Mouse (Mus musculus) lung, postnatal 0 days (tissue): ENCODE results near the gene Arf1. TPM values are rescaled to one million over a fixed set of nuclear protein-coding genes. Genes with fewer than 3 reads are reported as not detected.

Source experiments
- ATAC-seq: fragments of 200-750 bp; cut with Nextera tagmentation; 2 replicates; pipeline ENCODE4 v1.8.0; 2017; ENCODE audit warnings: moderate library complexity
- DNase-seq: peaks from one replicate; pipeline ENCODE4 v3.0.0-alpha.2; 2016; ENCODE audit warnings: low spot score
- H3K27ac ChIP-seq: fragments of 300-500 bp; sonication (generic); 2 replicates; pipeline ENCODE4 v1.5.1; 2014; ENCODE audit warnings: antibody characterized with exemption, mild to moderate bottlenecking, low read length, mixed read lengths
- H3K27me3 ChIP-seq: fragments of 300-500 bp; sonication (generic); replicated peaks from 2 replicates; pipeline ENCODE4 v1.6.1; 2014; ENCODE audit warnings: low read length, mixed read lengths; ENCODE audit not compliant: insufficient read depth
- H3K36me3 ChIP-seq: fragments of 300-500 bp; sonication (generic); 2 replicates; pipeline ENCODE4 v1.6.1; 2014; ENCODE audit warnings: low read length, mixed read lengths; ENCODE audit not compliant: insufficient read depth
- H3K4me1 ChIP-seq: fragments of 300-500 bp; sonication (generic); 2 replicates; pipeline ENCODE4 v1.6.1; 2014; ENCODE audit warnings: antibody characterized with exemption, low read depth, low read length, mixed read lengths; ENCODE audit not compliant: insufficient read depth
- H3K4me2 ChIP-seq: fragments of 300-500 bp; sonication (generic); replicated peaks from 2 replicates; pipeline ENCODE4 v1.6.1; 2014; ENCODE audit warnings: low read depth, mild to moderate bottlenecking, low read length, moderate library complexity, mixed read lengths
- H3K4me3 ChIP-seq: fragments of 300-500 bp; sonication (generic); 2 replicates; pipeline ENCODE4 v1.5.1; 2014; ENCODE audit warnings: low read depth, low read length
- H3K9ac ChIP-seq: fragments of 300-500 bp; sonication (generic); replicated peaks from 2 replicates; pipeline ENCODE4 v1.6.1; 2014; ENCODE audit warnings: low read depth, mild to moderate bottlenecking
- H3K9me3 ChIP-seq: fragments of 300-500 bp; sonication (generic); 2 replicates; pipeline ENCODE4 v1.6.1; 2016; ENCODE audit warnings: low read length, mixed read lengths
- CTCF ChIP-seq: IDR thresholded peaks from 2 replicates; pipeline ENCODE4 v1.5.1; 2016; ENCODE audit warnings: antibody characterized with exemption, mild to moderate bottlenecking
- EP300 ChIP-seq: IDR thresholded peaks from 2 replicates; pipeline ENCODE4 v1.6.1; 2016; ENCODE audit warnings: antibody characterized with exemption, mild to moderate bottlenecking, control low read depth
- WGBS: fragments of 180-500 bp; shearing (Covaris S2); extraction: QIAGEN DNeasy Blood & Tissue Kit; methylation state at CpG from one replicate; pipeline ENCODE4 v1.1.7; 2014; 5-methylcytosine and 5-hydroxymethylcytosine counted together
- polyA plus RNA-seq: library from polyadenylated mRNA; unstranded; fragments of >200 nt; fragmentation: Nextera tagmentation; extraction: Ambion mirVana; gene quantifications from 2 replicates; pipeline ENCODE4 v1.2.1, GENCODE M21; 2015

The Arf1 gene
- polyA plus RNA-seq, 1 experiment from 2014 or later = 647 TPM

DNA sequence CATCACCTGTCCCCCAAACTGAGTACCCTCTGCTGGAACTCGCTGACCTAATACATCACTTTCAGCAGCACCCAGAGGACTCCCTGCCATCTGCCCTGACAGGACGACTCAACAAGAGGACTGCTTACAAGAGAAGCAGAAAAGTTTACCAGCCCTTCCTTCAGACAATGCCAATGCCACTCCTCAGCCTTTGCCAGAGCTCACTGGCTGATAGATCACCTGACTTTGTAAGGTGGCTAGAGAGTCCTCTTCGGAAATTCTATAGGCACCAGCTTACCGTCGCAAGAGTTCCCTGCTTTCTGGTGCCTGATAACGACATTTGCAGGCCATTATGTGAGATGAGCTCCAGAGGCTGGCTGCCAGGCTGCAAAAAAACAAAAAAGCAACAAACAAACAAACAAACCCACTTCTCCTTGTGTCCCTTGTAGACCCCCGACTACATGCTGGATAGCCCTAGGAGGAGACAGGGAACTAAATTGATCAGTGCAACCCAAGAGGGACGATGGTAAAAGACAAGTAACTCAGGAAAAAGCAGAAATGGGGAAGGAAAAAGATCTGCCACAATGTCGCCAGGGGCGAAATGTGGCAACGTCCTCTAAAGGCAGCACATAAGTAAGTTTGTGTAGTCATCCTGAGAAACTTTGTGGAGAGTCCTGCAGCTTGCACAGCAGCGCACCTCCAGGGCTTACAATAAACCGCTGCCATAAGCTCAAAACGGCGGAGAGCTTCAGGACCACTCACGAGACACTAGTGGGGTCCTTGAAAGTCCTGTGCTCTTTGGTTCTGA lies 26.7 kb downstream of the Arf1 start:
- peak overlapping the region; percentile 85 for H3K4me3 ChIP-seq
- peak overlapping the region; percentile 80 for H3K4me2 ChIP-seq
- H3K36me3 ChIP-seq = 0 out of 2 replicates have a peak, but pooled peaks cover 12% of the 10 kb centered on the region
- DNase-seq (no peak), ATAC-seq (peak; percentile 23)
- H3K27ac ChIP-seq = peak overlapping the region; percentile 87
- peak overlapping the region; percentile 77 for H3K9ac ChIP-seq
- H3K4me1 ChIP-seq = peaks cover 5% of the 10 kb centered on the region; the same call in 1 of the 2 replicates
- H3K9me3 ChIP-seq = no peaks in the 10 kb centered on the region
- H3K27me3 ChIP-seq = no peaks in the 10 kb centered on the region
- WGBS = 20% methylated on average over 16 of the region's 16 CpGs
- no peak for TF ChIP-seq CTCF
- no peak for TF ChIP-seq EP300

DNA sequence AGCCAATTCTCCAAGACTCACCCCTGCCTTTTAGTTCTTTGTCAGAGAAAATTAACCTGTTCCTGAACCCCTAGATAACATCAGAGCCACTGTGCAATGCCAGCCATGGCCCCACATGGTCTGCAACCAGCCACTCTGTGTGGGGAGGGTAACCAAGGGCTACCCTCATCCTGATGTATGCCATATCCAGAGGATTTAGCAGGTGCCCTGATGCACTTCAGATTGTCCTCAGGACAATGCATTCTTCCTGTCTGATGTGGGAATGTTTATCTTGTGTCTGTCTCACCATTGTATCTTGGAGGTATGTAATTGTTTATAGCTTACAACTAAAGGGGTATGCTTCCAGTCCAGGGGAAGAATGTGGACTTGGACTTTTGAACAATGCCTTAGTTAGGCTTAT lies 31.8 kb downstream of the Arf1 start:
- Histone ChIP-seq H3K9me3 (no peaks in the 10 kb centered on the region), H3K4me3 (no peak overlapping the region), H3K4me2 (no peak overlapping the region), H3K27ac (peak overlapping the region; percentile 68; the same call in 1 of the 2 replicates), H3K4me1 (no peaks in the 10 kb centered on the region), H3K36me3 (0 out of 2 replicates have a peak, but pooled peaks cover 8% of the 10 kb centered on the region), H3K9ac (no peak overlapping the region), H3K27me3 (no peaks in the 10 kb centered on the region)
- peak; percentile 63 for ATAC-seq
- TF ChIP-seq CTCF = no peak
- TF ChIP-seq EP300 = peak; percentile 99
- peak; percentile 64 for DNase-seq

DNA sequence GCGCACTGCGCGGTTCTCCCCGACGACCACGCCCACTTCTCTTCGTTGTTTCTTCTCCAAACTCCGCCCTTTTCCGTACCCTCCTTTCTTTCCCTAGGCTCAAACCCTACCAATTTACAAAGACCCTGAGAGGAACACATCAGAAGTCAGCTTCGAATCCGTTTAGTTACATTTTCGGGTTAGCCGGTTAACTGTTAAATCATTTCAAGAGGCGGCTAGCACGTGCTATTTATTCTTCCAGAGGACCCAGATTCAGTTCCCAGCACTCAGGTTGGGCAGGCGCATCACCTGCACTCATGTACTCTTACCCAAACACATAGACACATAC lies 36.0 kb downstream of the Arf1 start, which contains the start of gene Guk1:
TSS of gene Guk1 (minus strand) at position 154 of the 328 bp plus-strand sequence.
- H3K4me3 ChIP-seq = peak within 1 kb of the TSS; percentile 61
- H3K36me3 ChIP-seq = no peaks in the 10 kb centered on the region
- H3K27ac ChIP-seq = peak within 1 kb of the TSS; percentile 93
- TF ChIP-seq EP300 (peak; percentile 57; the same call in 1 of the 2 replicates), CTCF (no peak)
- 6% methylated on average over 10 of the region's 16 CpGs for WGBS
- ATAC-seq (no peak), DNase-seq (no peak)
- no peaks in the 10 kb centered on the region for H3K27me3 ChIP-seq
- H3K4me2 ChIP-seq = peak within 1 kb of the TSS; percentile 81
- H3K9me3 ChIP-seq = no peaks in the 10 kb centered on the region
- H3K4me1 ChIP-seq = peaks cover 4% of the 10 kb centered on the region; the same call in 1 of the 2 replicates
- H3K9ac ChIP-seq = peak within 1 kb of the TSS; percentile 59

DNA sequence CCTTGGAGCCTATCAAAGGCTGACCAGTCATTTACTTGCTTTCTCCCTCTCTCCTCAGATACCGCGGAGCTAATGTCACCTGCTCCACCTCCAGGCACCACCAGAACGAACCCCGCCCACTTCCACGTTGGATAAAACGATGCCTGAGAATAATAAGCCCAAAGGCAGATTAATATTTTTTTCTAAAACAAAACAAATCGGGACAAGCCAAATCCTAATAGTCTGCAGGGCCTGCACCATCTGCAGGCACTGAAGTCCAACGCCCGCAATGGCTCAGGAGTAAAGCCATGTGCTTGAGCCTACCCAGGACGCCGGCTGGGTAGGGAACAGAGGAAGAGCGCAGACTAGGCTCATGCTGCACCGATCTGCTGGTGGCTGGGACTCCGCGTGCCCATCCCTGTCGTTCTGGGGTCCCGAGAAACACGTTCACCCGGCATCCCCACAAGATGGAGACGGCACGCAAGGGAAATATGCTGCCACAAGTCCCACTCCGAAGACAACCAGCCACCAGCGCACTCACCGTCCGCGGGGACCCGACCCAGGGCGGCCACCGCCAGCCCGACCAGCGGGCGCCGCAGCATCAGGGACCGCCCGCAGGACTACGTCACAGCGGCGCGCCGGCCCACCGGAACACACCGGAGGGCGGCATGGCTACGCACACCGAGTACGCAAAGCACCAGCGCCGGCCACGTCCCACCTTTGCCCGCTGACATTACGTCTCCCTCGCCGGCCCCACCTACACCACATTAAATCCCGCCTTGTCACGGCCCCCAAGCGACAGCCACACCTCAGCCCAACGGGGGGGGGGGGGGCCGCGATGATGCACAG lies 36.6 kb downstream of the Arf1 start:
- Histone ChIP-seq H3K4me2 (peak overlapping the region; percentile 81), H3K4me1 (peaks cover 4% of the 10 kb centered on the region; the same call in 1 of the 2 replicates), H3K9ac (peak overlapping the region; percentile 59), H3K9me3 (no peaks in the 10 kb centered on the region), H3K4me3 (peak overlapping the region; percentile 61), H3K36me3 (0 out of 2 replicates have a peak, but pooled peaks cover 3% of the 10 kb centered on the region), H3K27me3 (no peaks in the 10 kb centered on the region), H3K27ac (peak overlapping the region; percentile 93)
- TF ChIP-seq CTCF (peak; percentile 28; the same call in 1 of the 2 replicates), EP300 (no peak)
- ATAC-seq = peak; percentile 96
- under 1% methylated on average over 56 of the region's 59 CpGs for WGBS
- DNase-seq = peak; percentile 97

DNA sequence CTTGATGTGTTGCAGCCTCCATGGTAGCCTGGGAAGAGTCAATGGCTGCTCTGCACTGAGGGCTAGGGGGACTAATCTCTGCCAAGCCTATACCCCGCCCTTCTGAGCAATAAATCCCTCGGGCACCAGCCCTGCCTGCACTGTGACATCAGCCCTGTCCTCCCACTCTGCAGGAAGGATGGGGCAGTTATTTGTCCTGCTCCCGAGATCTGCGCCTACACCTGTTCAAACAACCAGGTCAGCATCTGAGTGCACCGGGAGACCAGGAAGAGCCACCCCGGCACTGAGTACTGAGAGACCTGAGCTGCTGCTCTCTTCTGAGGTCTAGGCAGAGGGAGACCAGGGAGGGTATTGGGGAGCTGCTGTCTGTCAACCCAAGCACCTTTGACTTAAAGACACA lies 40.4 kb downstream of the Arf1 start:
- no peak for ATAC-seq

DNA sequence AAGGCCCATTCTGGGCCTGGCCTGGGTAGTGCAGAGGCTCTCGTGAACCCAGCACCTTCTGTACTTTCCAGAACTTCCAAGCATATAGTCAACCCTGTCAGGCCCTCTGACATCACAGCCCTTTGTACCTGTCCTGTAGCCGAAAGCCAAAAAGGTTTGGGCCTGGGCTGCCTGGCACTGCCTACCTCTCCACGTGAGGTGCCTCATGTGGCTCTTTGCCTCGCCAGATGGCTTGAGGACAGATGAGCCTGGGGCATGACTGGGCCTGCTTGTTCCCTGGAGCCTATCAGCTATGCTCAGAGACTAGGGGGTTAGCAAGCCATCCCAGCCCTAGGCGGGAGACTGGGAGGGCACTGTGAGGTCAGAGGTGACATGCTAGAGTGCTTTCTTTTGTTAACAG lies 42.6 kb downstream of the Arf1 start:
- DNase-seq = no peak
- H3K4me3 ChIP-seq = no peak overlapping the region
- H3K9me3 ChIP-seq = no peaks in the 10 kb centered on the region
- H3K9ac ChIP-seq = no peak overlapping the region
- no peak overlapping the region for H3K4me2 ChIP-seq
- 84% methylated on average over 5 of the region's 5 CpGs for WGBS
- 0 out of 2 replicates have a peak, but pooled peaks cover 12% of the 10 kb centered on the region for H3K36me3 ChIP-seq
- no peak overlapping the region for H3K27ac ChIP-seq
- H3K27me3 ChIP-seq = no peaks in the 10 kb centered on the region
- peaks cover 3% of the 10 kb centered on the region; the same call in 1 of the 2 replicates for H3K4me1 ChIP-seq
- no peak for ATAC-seq
- no peak for TF ChIP-seq CTCF

More for the DNA sequence above, 40.4 kb downstream of the Arf1 start:
- Histone ChIP-seq H3K4me3 (no peak overlapping the region), H3K9me3 (no peaks in the 10 kb centered on the region), H3K27me3 (no peaks in the 10 kb centered on the region), H3K36me3 (0 out of 2 replicates have a peak, but pooled peaks cover 12% of the 10 kb centered on the region), H3K4me1 (peaks cover 7% of the 10 kb centered on the region; the same call in 1 of the 2 replicates), H3K27ac (no peak overlapping the region), H3K4me2 (no peak overlapping the region), H3K9ac (no peak overlapping the region)
- no peak for TF ChIP-seq EP300
- TF ChIP-seq CTCF = no peak
- DNase-seq = no peak
- WGBS = 47% methylated on average over 6 of the region's 6 CpGs
